Mouse (Mus musculus): ENCODE results near the gene Ubr3. TPM values are rescaled to one million over a fixed set of nuclear protein-coding genes. Genes with fewer than 3 reads are reported as not detected.
A peak's percentile ranks its signal among the peaks of the same experiment; 100 is the strongest.

Gene Ubr3
- polyA plus RNA-seq (2012; ENCODE audit: insufficient read depth, insufficient read length, missing spikeins), result 39.5 and 42.2 TPM in 2 replicates

- no peaks in the 10 kb centered on the region for H3K4me1 ChIP-seq (ENCODE audit: control insufficient read depth, insufficient read depth, insufficient read length, low read length)
- peak within 1 kb of the TSS; percentile 55 for H3K27ac ChIP-seq (replicated peaks; ENCODE audit: low read depth, low read length)
- H3K4me3 ChIP-seq (ENCODE audit: insufficient read depth, low read depth, low read length), result peak within 1 kb of the TSS; percentile 86
Observed at GRCm38 (mm10) chr2:69897039-69897617, at the start of gene Ubr3. Gene Ubr3 (plus strand): TSS chr2:69897246.

DNA sequence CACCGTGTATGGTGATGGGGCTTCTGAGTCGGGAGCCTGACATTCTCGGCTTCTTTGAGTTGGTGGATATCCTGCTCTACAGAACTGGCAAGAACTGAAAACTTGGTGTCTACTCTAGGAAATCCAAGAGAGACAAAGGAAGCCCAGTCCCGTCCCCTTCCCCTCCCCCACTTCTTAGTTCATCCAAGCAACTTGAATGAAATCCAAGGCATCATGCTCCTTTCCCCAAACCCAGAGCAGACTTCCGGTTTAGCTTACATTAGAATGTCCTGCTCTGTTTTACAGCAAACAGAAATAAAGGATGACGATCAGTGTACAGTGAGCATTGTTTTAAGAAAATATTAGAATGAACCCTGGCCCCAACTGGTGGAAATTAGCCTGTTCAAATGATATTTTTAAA is 47.8 kb upstream of the Ubr3 start:
- Histone ChIP-seq H3K4me1 (ENCODE audit: control insufficient read depth, insufficient read depth, insufficient read length, low read length) (peaks cover 2% of the 10 kb centered on the region; the same call in 1 of the 2 replicates), H3K4me3 (ENCODE audit: insufficient read depth, low read depth, low read length) (no peak overlapping the region), H3K27ac (replicated peaks; ENCODE audit: low read depth, low read length) (no peak overlapping the region)

GRCm38 (mm10) chr2:69851427-69852058 is 45.5 kb upstream of the Ubr3 start:
- no peak overlapping the region for H3K4me3 ChIP-seq (ENCODE audit: insufficient read depth, low read depth, low read length)
- H3K4me1 ChIP-seq (ENCODE audit: control insufficient read depth, insufficient read depth, insufficient read length, low read length), result peaks cover 2% of the 10 kb centered on the region; the same call in 1 of the 2 replicates
- H3K27ac ChIP-seq (replicated peaks; ENCODE audit: low read depth, low read length), result no peak overlapping the region

DNA sequence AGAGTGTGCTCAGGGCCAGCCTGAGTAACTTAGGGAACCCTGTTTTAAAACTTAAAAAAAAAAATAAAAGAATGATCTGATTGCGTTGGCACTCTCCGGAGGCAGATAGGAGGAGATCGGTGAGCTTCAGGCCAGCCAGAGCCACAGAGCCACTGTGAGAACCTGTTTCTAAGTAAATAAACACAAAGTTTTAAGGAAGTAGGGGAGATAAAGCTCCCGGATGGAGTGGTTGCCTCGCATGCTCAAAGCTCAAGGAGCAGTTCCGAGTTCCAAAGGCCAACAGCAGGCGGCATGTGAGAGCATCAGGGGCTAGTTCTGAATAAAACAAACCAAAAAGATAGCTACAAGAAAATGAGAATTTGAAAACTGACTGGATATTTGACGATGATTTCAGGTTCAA is 40.7 kb upstream of the Ubr3 start:
- no peaks in the 10 kb centered on the region for H3K4me1 ChIP-seq (ENCODE audit: control insufficient read depth, insufficient read depth, insufficient read length, low read length)
- H3K27ac ChIP-seq (replicated peaks; ENCODE audit: low read depth, low read length), result no peak overlapping the region
- no peak overlapping the region for H3K4me3 ChIP-seq (ENCODE audit: insufficient read depth, low read depth, low read length)

- Histone ChIP-seq H3K27ac (replicated peaks; ENCODE audit: low read depth, low read length) (no peak overlapping the region), H3K4me1 (ENCODE audit: control insufficient read depth, insufficient read depth, insufficient read length, low read length) (no peaks in the 10 kb centered on the region), H3K4me3 (ENCODE audit: insufficient read depth, low read depth, low read length) (no peak overlapping the region)
Observed at GRCm38 (mm10) chr2:69857882-69858281, 39.2 kb upstream of the Ubr3 start.

DNA sequence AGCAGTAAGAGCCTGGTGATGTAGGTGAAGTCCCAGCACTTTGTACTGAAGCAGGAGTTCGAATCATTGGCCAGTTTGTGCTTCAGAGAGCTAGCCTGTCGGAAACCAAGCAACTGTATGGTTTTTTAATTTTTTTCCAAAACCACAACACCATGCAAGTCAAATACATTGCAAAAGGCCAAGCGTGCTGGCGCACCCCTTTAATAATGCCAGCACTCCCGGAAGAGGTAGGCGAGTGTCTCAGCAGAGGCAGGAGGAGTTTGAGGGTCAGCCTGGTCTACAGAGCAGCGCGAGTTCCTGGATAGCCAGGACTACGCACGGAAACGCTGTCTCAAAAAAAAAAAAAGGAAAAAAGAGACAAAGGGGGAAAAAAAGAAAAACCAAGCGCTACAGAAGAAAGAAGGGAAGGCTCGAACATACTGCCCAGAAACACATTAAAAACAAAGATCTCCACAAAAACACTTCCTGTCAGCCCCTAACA is 36.0 kb upstream of the Ubr3 start:
- H3K4me3 ChIP-seq (ENCODE audit: insufficient read depth, low read depth, low read length), result peak overlapping the region; percentile 62
- peak overlapping the region; percentile 69 for H3K27ac ChIP-seq (replicated peaks; ENCODE audit: low read depth, low read length)
- no peaks in the 10 kb centered on the region for H3K4me1 ChIP-seq (ENCODE audit: control insufficient read depth, insufficient read depth, insufficient read length, low read length)

DNA sequence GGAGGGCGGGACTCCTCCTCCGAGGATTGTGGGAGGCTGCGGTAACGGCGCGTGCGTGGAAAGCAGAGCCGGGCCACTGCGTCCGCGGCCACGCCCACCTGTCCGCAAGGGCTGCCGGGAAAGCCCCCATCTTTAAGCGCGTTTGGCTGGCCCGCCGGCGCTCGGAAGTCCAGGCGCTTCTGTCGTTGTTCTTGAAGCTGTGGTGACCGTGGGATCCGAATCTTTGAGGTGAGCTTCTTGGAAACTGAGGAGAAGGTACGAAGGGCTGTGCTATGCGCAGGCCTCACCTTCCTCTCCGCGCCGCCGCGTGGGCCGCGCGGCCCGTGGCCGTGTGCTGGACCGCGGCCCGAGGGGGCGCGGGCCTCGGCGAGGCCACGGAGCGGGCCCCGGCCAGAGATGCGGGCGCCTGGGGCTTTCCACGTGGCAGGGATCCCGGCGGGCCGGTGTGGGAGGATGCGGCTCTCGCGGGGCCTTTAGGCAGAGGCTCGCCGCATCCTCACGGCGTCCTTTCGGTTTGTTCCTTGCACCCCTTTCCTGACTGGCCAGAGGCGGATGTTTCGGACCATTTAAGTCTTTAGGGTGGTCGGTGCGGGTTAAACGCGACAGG is 35.5 kb upstream of the Ubr3 start, which contains the start of gene Ssb:
Ssb (plus strand) TSS at position 78 of the 607 bp plus-strand sequence.
- Histone ChIP-seq H3K4me1 (ENCODE audit: control insufficient read depth, insufficient read depth, insufficient read length, low read length) (no peaks in the 10 kb centered on the region), H3K4me3 (ENCODE audit: insufficient read depth, low read depth, low read length) (peak within 1 kb of the TSS; percentile 93), H3K27ac (replicated peaks; ENCODE audit: low read depth, low read length) (peak within 1 kb of the TSS; percentile 79)

GRCm38 (mm10) chr2:69862117-69862657 is 34.9 kb upstream of the Ubr3 start:
- Histone ChIP-seq H3K4me3 (ENCODE audit: insufficient read depth, low read depth, low read length) (peak overlapping the region; percentile 93), H3K27ac (replicated peaks; ENCODE audit: low read depth, low read length) (0 out of 2 replicates have a peak overlapping the region, but pooled peaks have one; percentile 79), H3K4me1 (ENCODE audit: control insufficient read depth, insufficient read depth, insufficient read length, low read length) (no peaks in the 10 kb centered on the region)

- Histone ChIP-seq H3K4me1 (ENCODE audit: control insufficient read depth, insufficient read depth, insufficient read length, low read length) (no peaks in the 10 kb centered on the region), H3K4me3 (ENCODE audit: insufficient read depth, low read depth, low read length) (no peak overlapping the region), H3K27ac (replicated peaks; ENCODE audit: low read depth, low read length) (no peak overlapping the region)
Observed at GRCm38 (mm10) chr2:69883990-69884391, 13.1 kb upstream of the Ubr3 start.

DNA sequence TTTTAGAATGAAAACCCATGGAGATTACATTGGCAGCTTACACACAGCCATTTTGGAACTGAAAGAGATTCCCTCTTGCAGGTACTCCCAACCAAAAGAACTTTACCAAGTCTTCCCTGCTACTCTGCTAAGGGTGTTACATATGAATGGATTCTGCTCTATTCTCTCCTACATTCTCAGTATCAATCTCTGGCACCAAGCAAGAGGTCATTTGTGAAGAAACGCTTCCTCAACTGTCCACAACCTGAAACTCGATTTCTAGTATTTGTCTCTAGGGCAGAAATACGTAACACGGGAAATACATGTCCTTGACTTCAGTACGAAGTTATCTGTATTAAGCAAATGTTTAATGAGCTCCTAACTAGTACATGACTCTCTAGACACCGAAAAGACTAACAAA is 12.5 kb upstream of the Ubr3 start:
- Histone ChIP-seq H3K4me1 (ENCODE audit: control insufficient read depth, insufficient read depth, insufficient read length, low read length) (no peaks in the 10 kb centered on the region), H3K4me3 (ENCODE audit: insufficient read depth, low read depth, low read length) (peak overlapping the region; percentile 70), H3K27ac (replicated peaks; ENCODE audit: low read depth, low read length) (no peak overlapping the region)

GRCm38 (mm10) chr2:69885050-69885449 is 12.0 kb upstream of the Ubr3 start:
- no peak overlapping the region for H3K27ac ChIP-seq (replicated peaks; ENCODE audit: low read depth, low read length)
- H3K4me1 ChIP-seq (ENCODE audit: control insufficient read depth, insufficient read depth, insufficient read length, low read length), result no peaks in the 10 kb centered on the region
- peak overlapping the region; percentile 70 for H3K4me3 ChIP-seq (ENCODE audit: insufficient read depth, low read depth, low read length)

- peak within 1 kb of the TSS; percentile 70 for H3K4me3 ChIP-seq (ENCODE audit: insufficient read depth, low read depth, low read length)
- peak within 1 kb of the TSS; percentile 50 for H3K27ac ChIP-seq (replicated peaks; ENCODE audit: low read depth, low read length)
- no peaks in the 10 kb centered on the region for H3K4me1 ChIP-seq (ENCODE audit: control insufficient read depth, insufficient read depth, insufficient read length, low read length)
Observed at GRCm38 (mm10) chr2:69885451-69886305, 11.4 kb upstream of the Ubr3 start, which contains the start of gene Mettl5. Gene Mettl5 (minus strand): TSS chr2:69885615.

GRCm38 (mm10) chr2:69888957-69889356 is 8.1 kb upstream of the Ubr3 start:
- Histone ChIP-seq H3K27ac (replicated peaks; ENCODE audit: low read depth, low read length) (no peak overlapping the region), H3K4me1 (ENCODE audit: control insufficient read depth, insufficient read depth, insufficient read length, low read length) (no peaks in the 10 kb centered on the region), H3K4me3 (ENCODE audit: insufficient read depth, low read depth, low read length) (no peak overlapping the region)

GRCm38 (mm10) chr2:69890843-69891242 is 6.2 kb upstream of the Ubr3 start:
- H3K4me3 ChIP-seq (ENCODE audit: insufficient read depth, low read depth, low read length), result no peak overlapping the region
- no peak overlapping the region for H3K27ac ChIP-seq (replicated peaks; ENCODE audit: low read depth, low read length)
- no peaks in the 10 kb centered on the region for H3K4me1 ChIP-seq (ENCODE audit: control insufficient read depth, insufficient read depth, insufficient read length, low read length)
